Mouse (Mus musculus) gastrocnemius, postnatal 10 days (tissue): ENCODE measurements around the gene Rnf114. TPM values are rescaled to one million over a fixed set of nuclear protein-coding genes. Genes with fewer than 3 reads are reported as not detected.

Experiments used
- DNase-seq: peaks from one replicate; pipeline ENCODE4 v3.0.0; 2021; ENCODE audit warnings: mixed read lengths
- total RNA-seq, 2 experiments: library from RNA; stranded (reverse); gene quantifications; 2 replicates each; pipeline ENCODE4 v1.2.3; 2021

Gene Rnf114
- total RNA-seq, 2 experiments from 2014 or later: 16.8 to 18.3 TPM

- peak; percentile 43 for DNase-seq
Observed at GRCm38 (mm10) chr2:167503896-167504349, 11.5 kb downstream of the Rnf114 start.

GRCm38 (mm10) chr2:167505127-167505526 is 12.7 kb downstream of the Rnf114 start:
- no peak for DNase-seq

- no peak for DNase-seq
Observed at GRCm38 (mm10) chr2:167506546-167507260, 14.3 kb downstream of the Rnf114 start.

GRCm38 (mm10) chr2:167507719-167508385 is 15.4 kb downstream of the Rnf114 start:
- DNase-seq: no peak

- no peak for DNase-seq
Observed at GRCm38 (mm10) chr2:167508569-167508968, 16.1 kb downstream of the Rnf114 start.

GRCm38 (mm10) chr2:167510485-167510884 is 18.0 kb downstream of the Rnf114 start:
- DNase-seq: no peak

GRCm38 (mm10) chr2:167512365-167512764 is 19.9 kb downstream of the Rnf114 start:
- no peak for DNase-seq

- DNase-seq: no peak
Observed at GRCm38 (mm10) chr2:167512970-167513369, 20.5 kb downstream of the Rnf114 start.

GRCm38 (mm10) chr2:167514641-167515040 is 22.2 kb downstream of the Rnf114 start:
- DNase-seq: no peak

- DNase-seq: no peak
Observed at GRCm38 (mm10) chr2:167515688-167516087, 23.2 kb downstream of the Rnf114 start.

- no peak for DNase-seq
Observed at GRCm38 (mm10) chr2:167519606-167520252, 27.3 kb downstream of the Rnf114 start.

GRCm38 (mm10) chr2:167528278-167528677 is 35.8 kb downstream of the Rnf114 start:
- no peak for DNase-seq

- DNase-seq: no peak
Observed at GRCm38 (mm10) chr2:167529935-167530513, 37.6 kb downstream of the Rnf114 start.

- DNase-seq: no peak
Observed at GRCm38 (mm10) chr2:167530536-167530935, 38.1 kb downstream of the Rnf114 start.

- DNase-seq: peak; percentile 68
Observed at GRCm38 (mm10) chr2:167532131-167532530, 39.7 kb downstream of the Rnf114 start.

- DNase-seq: no peak
Observed at GRCm38 (mm10) chr2:167533880-167534279, 41.4 kb downstream of the Rnf114 start.

GRCm38 (mm10) chr2:167536320-167536945 is 44.0 kb downstream of the Rnf114 start:
- DNase-seq: no peak

- peak; percentile 97 for DNase-seq
Observed at GRCm38 (mm10) chr2:167537476-167538297, 45.2 kb downstream of the Rnf114 start, which contains the start of gene Snai1. Gene Snai1 (plus strand): TSS chr2:167538195.

GRCm38 (mm10) chr2:167538671-167539306 is 46.3 kb downstream of the Rnf114 start:
- DNase-seq: peak; percentile 41
